Mouse (Mus musculus) erythroid progenitor cell, adult 5-6 weeks (primary cell): ENCODE measurements around the gene Lgals3bp. TPM values are rescaled to one million over a fixed set of nuclear protein-coding genes. Genes with fewer than 3 reads are reported as not detected.
A peak's percentile ranks its signal among the peaks of the same experiment; 100 is the strongest.

Experiments
- ATAC-seq: replicated peaks from 2 replicates; pipeline ENCODE4 v1.8.0; 2016; ENCODE audit warnings: moderate number of reproducible peaks, mild to moderate bottlenecking, moderate TSS enrichment, inconsistent platforms; ENCODE audit not compliant: poor library complexity, low FRiP score, severe bottlenecking
- total RNA-seq, 2 experiments: library from RNA; stranded (forward) in 1 of 2; stranded (reverse) in 1 of 2; fragments of 150-400 nt in 1 of 2; fragments of 186-747, 209-891 nt in 1 of 2; gene quantifications; 2 replicates each; pipeline versions ENCODE4 v1.2.3 to v1.2.4; 2015 to 2017; ENCODE audit warnings: low replicate concordance in 2 of 2

Lgals3bp gene
- total RNA-seq (2015; ENCODE audit: low replicate concordance) (31.9 and 57.7 TPM in 2 replicates), total RNA-seq (2017; ENCODE audit: low replicate concordance) (21.6 and 56.7 TPM in 2 replicates)

DNA sequence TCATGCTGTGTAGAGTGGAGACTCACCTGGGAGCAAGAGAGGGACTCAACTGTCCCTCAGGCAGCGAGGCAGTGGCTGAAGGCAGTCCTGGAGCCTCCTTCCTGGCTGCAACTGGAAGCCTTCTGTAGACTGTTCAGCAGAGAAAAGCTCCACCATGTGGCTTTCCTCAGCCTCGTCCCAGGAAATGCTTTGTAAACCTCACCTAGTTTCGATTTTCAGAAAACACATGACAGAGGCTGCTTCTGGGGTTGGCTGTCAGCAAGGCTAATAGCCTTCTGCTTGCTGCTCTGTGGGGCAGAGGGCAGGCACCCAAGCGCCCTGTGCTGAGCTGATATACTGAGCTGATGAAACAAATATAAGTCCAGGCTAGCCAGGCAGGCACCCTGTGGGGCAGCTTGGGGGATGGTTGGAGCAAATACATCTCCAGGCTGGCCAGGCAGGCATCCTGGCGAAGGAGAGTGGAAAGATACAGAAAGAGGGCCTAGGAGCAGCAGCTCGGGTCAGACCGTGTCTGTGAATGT lies at the start of gene Lgals3bp:
TSS of gene Lgals3bp (minus strand) at position 333 of the 521 bp plus-strand sequence.
- peak; percentile 52 for ATAC-seq

DNA sequence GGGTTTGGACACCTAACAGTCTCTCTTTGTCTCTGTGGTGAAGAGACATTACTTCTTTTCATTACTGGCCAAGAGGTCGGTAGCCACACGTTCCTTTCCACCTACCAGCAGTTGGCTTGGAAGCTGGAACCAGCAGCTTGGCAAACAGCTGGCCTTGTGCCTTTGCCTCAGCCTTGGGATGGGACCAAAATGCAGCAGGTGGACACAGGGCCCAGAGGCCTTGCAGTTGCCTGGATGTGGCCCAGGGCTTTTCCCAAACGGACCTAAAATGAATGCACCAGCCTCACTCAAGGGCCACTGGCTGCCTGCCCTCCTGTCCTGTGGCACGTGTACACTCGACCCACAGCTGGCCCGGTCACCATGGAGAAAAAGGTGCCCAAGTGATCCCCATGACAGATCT lies 49.3 kb upstream of the Lgals3bp start:
- ATAC-seq: no peak

DNA sequence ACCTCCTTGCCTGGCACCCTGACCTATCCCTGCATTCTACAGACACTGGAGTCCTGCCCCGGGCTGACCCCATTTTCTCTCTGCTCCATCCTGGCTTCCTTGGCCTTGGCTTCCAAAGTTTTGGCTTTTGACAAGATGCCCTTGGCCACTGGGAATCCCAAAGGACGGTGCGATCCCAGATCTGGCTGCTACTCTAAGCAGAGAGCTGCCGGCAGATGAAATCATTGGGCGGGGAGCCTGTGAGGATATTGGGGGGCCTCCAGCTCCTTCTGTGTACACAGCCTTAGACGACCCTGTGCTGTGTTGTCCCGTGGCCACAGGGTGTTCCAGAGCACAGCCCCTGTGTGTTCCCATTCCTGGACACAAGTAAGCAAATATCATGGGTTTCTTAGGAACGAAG lies 46.5 kb upstream of the Lgals3bp start:
- no peak for ATAC-seq

DNA sequence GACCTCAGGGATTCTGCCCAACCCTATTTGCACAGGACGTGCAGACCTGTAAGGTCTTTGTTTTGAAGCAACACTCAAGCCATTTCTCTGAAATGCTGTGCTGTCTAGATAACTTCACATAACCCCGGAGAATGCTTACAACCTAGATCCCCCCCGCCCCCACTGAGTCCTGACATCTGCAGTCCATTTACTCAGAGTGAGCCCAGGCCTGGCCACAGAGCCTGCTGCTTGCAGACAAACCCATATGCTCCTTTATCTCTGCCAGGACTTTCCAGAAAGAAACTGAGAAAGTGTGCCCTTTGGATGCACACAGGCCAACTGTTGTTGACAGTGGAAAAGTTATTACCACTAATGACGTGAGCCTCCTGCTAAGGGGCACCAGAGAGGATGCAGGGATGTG lies 45.5 kb upstream of the Lgals3bp start:
- no peak for ATAC-seq

DNA sequence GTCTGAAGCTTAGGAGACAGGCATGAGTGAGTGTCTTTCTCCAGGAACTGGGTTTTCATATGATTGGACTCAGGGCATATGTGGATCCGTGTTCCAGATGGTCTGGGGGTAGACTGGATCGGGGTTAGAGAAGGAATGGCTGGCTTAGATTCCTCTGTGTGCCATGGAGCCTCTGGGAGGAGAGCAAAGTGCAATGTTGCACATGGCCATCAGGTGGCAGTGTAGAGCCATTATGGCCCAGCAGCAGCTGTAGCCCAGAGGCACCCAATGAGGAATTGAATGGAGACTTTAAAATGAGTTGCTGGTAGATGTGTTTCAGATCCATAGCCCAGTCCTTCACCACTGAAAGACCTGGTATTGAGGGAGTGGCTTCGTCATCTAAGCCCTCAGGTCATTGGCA lies 44.0 kb upstream of the Lgals3bp start:
- ATAC-seq: peak; percentile 67

DNA sequence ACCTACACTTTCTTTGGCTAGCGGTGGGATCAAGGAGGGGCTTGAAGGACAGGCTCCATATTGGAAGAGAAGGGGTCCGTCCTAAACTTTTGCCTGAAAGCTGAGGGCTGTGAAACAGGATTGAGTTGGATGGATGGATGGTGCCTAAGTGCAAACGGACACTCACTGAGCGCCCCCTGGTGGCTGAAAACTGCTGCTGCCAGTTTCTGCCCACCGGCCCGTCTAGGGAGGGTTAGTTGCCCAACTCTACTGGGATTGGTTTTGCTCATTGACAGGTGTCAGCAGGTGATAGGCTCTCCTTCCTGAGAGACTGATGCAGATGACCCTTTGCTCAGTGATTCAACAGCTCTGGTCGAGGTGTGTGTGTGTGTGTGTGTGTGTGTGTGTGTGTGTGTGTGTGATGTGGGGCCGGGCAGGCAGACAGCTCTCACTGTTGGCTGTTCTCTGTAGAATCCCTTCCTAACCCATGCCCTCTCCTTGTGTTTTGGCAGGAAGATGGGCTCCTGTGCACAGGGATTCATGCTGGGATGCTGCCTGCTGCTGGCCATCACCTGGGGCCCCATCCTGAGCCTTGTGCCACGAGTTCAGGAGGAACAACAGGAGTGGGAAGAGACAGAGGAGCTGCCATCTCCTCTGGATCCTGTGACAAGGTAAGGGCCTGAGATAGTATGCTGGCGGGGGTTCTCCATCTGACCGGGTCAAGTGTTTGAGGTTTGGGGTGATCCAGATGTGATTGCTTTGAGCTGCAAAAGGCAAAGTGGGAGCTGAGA lies 41.5 kb upstream of the Lgals3bp start:
- no peak for ATAC-seq

DNA sequence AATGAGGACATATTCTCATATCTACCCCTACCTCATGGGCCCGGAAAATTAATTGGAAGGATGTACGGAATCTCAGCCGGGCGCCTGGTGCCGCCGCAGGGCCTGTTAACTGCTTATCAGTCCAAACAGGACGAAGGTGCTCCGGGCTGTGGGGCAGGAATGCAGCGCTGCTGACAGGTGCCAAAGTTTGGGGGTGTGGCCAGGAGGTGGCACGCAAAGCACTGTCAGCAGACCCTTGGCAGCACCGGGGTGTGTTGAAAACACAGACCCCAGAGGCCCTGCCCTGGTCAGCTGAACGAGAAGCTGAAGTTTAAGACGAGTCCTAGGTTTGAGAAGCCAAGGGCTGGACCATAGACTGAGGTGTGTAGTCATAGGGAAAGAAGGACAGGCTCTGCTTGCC lies 40.8 kb upstream of the Lgals3bp start:
- ATAC-seq: no peak

DNA sequence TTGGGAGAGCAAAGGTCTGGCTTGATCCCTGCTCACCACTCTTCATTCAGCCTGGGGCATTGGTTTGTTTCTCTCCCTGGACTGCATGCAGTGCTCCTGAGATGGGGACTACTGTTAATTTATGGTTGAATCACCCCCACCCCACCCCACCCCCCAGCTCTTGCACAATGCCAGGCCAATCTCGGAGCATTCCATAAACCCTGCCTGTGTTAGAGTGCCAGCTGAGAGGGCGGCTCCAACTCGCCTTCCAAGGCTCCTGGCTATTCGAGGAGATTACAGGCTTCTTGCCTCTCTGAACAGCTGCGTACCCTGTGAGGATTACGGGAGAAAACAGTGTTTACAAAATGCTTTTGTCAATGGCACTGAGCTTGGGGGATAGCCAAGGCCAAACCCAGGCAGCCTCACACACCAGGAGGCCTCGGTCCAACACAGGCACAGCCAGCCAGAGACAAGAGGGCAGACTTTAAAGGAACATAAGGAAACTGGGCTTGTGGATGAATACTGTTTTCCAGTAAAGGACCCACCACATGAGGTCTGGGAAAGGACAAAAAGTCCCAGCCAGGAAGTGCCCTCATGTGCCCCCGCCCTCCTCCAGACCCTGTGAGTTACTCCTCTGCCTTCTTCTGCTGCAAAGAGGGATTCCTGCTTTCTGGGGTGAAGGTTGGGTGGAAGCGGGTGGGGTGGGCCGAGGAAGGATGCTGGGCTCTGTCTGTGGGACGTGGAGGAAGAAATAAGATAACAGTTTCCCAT lies 36.9 kb upstream of the Lgals3bp start:
- ATAC-seq: no peak

DNA sequence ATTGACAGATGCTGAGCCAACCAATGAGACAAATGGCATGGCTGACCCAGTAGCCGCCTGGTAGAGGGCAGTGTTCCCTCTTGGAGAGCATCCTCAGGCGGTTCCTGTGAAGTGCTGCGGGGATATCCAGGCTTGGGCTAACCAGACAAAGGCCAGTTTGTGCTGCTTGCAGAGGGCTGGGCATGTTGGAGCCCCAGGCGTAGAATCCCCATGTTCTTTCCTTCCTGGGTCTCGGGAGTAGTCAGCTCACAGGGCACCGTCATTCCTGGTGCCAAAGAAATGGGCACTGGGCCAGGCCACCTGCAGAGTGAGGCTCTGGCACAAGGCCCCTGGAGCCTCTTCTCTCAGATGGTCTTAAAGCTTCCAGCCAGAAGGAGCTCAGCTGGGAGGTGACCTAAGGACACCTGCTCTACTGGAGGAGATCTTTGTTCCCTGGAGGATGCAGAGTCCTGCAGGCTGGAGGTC lies 34.6 kb upstream of the Lgals3bp start:
- no peak for ATAC-seq

DNA sequence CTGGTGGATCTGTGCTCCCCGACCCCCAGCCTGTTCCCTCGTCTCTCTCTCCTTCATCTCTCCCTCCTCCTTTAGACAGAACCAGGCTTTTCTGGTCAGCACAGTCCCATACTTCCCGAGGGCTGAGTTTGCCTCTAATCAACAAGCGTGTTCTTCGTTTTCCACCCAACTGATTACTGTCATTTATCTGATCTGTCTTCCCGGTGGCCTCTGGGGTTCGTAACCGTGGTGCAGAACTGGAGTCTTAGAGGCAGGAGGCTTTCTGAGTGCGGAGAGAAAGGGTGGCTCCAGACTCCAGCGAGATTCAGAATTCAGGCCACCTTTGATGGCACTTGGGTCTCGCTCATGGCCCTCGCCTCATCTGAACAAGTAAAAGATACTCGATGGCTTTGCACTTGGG lies 32.2 kb upstream of the Lgals3bp start:
- ATAC-seq: no peak

DNA sequence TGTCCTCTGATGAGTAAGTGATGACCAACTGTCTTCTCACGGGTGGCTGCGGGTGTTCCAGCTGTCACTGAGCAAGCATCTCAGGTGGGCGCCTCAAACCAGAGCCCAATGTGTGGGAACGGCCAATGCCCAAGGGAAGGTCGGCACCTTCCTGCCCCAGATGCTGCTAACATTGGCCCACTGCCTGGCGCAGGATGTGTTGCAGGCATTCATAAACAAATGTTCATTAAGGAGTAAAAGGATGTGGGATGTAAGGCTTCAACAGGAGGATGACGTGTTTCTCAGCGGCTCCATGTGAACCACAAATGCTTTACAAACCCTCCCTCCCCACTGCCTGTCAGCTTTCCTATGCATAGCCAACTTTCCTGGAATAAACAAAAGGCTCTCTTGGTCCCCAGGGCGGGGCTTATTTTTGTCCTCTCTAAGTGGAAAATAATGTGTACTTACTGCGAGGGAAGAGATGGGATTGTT lies 31.5 kb upstream of the Lgals3bp start:
- no peak for ATAC-seq

DNA sequence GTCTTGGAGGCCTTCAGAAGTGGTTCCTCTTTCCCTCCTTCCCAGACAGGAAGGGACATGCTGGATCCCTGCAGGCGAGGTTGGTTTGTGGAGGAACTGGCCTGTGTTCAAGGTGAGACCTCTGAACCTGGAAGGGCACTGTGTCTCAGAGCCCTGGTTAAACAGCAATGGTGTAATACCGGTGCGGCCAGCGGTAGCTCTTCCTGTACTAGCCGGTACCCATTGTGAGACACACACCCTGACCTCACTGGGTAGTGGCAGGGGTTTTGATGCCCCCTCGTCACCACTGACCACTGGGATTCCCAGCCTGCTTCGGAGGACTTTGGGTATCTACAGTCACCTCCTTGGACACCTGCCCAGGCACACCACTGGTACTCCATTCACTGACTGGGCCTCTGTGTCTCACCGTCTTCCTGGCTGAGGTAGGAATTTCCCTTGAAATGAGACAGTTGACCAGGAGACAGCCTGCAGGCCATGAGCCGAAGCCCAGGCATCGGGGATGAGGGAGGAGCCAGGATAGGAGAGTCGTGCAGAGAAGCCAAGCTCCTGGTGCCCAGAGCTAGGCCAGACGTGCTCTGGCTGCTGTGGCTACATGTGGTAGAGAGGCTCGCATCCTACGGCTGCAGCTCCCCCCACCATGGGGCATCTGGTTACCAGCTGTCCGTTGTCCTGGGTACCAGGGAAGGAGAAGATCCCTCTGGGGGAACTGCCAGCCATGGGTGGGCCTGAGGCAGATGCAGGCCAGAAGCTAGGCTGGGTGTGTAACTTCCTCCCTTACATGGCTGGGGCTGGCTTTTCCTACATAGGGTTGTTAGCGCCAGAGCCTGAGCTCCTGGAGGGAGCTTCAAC lies 29.4 kb upstream of the Lgals3bp start:
- ATAC-seq: no peak

DNA sequence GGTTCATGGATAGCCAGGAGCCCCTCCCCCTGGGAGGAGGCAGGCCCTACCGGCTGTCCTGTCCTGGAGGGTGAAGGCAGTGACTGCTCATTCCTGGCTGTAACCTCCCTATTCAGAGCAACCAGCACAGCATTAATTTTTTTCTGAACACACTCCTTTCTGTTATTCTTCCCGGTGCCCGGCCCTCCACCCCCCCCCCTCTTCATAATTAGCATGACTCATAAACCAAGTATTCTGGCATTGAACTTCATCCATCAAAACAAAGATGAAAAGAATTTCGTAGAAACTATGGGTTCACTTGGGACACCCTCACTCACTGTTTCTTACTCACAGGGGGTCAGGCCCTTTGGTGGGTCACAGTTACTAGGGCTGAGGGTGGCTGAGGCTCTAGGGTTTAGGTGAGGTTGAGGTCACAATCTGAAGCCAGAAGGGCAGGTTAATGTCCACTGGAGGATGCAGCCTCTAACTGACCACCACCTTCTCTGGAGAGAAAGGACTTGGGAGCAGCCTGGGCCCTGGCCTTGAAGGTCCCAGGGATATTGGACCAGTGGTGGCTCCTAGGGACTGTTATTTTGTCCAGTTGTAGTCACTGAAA lies 28.5 kb upstream of the Lgals3bp start:
- ATAC-seq: no peak

DNA sequence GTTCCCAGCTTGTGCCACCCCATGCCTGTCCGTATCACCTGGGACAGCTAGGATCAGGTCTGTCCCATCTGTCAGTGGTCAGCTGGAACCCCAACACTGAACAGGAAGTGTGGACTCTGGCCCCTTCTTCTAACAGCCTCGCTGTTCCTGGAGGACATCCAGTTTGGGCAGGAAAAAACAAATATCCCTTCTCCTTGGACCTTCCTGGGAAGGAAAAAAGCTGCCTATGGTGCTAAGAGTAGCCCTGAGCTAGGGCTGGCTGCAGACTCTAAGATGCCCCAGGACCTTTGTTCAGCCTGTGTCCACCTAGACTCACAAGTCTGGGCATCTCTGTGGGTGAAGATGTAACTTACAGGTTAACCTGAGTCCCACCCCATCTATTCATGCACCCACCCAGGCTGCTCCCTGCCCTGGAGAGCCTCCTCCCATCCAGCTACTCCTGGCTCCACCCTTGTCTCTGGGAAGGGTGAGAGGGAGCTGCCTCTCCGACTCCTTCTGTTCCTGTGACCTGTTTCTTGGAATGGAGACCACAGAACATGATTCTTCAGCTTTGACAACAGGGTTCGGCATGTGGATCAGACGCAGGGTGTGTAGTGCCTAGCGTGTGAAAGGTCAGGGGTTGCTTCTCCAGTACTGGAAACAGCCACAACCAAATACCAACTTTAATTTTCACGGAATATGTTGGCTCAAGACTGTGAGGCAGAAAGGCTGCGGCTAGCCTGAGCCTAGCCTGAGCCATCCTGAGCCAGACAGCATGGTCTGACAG lies 27.2 kb upstream of the Lgals3bp start:
- ATAC-seq: no peak

DNA sequence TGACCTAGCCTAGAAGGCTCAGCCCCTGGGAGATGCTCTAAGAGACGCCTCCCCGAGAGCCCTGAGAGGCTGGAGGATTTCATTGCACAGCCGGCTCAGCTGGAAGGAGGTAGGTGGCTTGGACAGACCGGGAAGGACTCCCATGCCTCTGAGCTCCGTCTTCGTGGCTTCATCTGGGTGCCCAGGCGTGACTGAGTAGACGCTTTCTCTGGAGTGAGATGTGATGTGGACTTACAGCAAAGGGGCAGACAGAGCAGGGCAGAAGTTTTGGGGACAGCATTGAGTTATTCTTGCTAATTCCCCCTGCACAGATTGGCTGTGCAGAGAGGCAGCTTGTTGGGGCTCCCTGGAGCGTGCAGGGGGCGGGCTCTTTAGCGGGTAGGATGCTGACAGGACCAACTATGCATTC lies 26.6 kb upstream of the Lgals3bp start:
- no peak for ATAC-seq

DNA sequence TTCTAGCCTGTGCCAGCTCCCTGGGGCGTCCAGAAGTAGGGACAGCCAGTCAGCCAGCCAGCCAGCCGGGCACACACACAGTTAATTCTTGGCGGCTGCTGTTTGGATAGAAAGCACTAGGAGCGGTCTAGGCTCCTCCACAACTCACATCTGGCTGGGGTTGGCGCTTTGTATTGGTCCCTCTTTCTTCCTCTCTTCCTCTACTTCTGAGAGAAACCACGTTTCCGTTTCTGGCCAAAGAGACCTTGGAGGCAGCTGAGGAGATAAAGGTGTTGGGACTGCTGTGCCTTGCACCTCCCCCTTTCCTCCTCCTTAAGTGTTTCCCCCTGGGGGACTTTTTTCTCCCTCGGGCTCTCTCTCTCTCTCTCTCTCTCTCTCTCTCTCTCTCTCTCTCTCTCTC lies 26.1 kb upstream of the Lgals3bp start, which contains the start of gene C1qtnf1:
TSS of gene C1qtnf1 (plus strand) at position 218 of the 400 bp plus-strand sequence.
- no peak for ATAC-seq

DNA sequence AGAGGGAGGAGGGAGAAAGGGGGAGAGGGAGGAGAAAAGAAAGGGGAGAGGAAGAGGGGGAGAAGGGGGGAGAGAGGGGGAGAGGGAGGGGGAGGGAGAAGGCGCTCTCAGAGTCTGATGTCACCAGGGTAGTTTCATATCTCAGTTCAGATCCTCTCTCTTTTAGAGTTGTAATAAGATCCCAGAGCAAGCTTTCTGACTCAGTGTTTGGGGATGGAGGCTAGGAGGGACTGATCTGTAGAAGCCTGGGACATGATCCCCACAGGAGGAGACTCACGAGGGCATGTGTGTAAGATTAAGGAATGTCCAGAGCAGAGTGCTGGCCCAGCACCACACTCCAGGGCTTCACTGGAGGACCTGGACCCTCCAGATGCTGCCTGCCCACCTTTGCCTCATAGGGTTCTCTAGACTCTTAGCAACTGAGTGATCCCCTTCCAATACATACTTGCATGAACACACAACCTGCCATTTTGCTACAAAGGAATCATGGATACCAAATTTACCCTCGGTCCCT lies 25.4 kb upstream of the Lgals3bp start:
- ATAC-seq: no peak

DNA sequence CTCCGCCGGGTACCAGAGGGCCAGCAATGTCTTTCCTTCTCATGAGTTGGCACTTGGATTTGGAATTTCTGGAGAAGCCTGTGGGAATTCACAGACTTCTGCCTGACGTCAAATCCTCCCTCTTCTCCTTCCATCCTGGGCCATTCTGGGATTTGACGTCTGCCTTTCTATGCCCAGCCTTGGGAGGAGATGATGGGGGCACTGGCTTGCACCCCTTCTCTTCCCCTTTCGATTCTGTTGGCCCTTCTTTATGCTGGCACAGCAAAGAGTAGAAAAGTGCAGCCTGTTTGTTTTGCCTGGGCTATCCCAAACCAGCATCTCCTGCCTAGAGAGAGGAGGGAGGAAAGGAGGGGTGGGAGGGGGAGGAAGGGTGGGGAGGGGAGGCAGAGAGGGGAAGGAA lies 24.9 kb upstream of the Lgals3bp start:
- ATAC-seq: no peak
